Mouse (Mus musculus): Measurements from ENCODE around the gene Calhm6. TPM values are rescaled to one million over a fixed set of nuclear protein-coding genes. Genes with fewer than 3 reads are reported as not detected.

The Calhm6 gene
- polyA plus RNA-seq, 1 experiment from 2014 or later = 1.0 TPM

DNA sequence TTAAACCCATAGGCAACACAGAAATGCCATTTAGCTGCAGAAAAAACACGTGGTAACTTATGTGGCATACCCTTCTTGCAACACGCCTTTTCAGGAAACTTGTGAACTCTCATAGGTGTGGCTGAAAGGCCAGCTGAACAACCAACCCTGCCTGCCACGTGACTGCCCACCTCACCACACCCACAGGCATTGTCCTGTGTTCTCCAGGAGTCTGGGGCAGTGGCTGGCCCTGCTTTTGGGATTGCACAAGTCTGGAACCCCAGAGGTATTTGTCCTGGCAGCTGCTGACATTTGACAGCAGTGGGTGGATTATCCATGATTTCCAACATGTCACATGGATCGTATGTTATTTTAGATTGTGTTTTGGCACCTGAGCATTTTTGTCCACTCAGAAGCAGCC lies 12.0 kb upstream of the Calhm6 start:
- Histone ChIP-seq H3K27me3 (no peaks in the 10 kb centered on the region), H3K27ac (no peak overlapping the region), H3K4me3 (no peak overlapping the region), H3K9me3 (peaks cover 3% of the 10 kb centered on the region; the same call in 1 of the 2 replicates), H3K36me3 (no peaks in the 10 kb centered on the region), H3K9ac (no peak overlapping the region), H3K4me2 (replicated peaks) (no peak overlapping the region), H3K4me1 (no peaks in the 10 kb centered on the region)
- no peak for ATAC-seq (ENCODE audit: low FRiP score, low read depth)
- 64% methylated on average over 4 of the region's 4 CpGs for WGBS

DNA sequence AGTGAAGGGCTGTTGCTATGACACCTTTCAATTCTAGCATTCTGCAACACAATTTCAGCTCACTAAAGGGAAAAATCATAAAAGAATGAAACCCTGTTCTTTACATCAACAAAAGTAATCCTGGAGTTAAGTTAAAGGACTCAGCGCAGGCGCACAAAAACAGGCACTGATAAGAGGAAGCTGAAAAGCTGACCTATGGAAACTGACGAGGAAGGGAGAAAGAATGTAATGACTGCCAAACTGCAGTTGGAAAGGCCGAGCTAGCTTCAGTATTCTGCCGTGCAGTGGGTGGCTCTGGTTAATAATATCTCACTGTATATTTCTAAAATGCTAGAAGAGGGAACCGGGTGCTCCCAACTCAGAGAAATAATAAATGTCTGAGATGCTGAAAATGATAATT lies 10.2 kb upstream of the Calhm6 start:
- Histone ChIP-seq H3K9ac (no peak overlapping the region), H3K36me3 (no peaks in the 10 kb centered on the region), H3K4me1 (no peaks in the 10 kb centered on the region), H3K27me3 (no peaks in the 10 kb centered on the region), H3K9me3 (0 out of 2 replicates have a peak, but pooled peaks cover 3% of the 10 kb centered on the region), H3K4me2 (replicated peaks) (no peak overlapping the region), H3K4me3 (no peak overlapping the region), H3K27ac (no peak overlapping the region)
- 68% methylated on average over 6 of the region's 6 CpGs for WGBS
- ATAC-seq (ENCODE audit: low FRiP score, low read depth) = no peak

DNA sequence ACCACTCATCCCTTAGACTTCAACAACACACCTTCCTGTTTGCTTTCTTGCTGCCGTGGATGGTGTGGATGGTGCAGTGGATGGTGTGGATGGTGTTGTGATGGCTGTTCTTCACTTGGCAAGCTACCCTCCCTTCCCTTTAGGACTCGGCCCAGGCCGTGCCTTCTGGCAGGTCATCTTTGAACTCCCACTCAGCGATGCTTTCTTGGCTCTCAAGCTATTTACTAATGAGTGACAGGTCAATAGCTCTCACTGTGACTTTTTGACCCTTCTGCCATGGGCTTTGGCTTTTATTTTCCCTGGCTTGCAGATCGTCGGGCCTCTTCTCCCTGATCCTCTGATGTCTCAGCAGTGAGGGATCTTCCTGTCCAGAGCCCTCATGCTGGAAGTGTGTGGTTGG lies 8.6 kb upstream of the Calhm6 start:
- H3K9ac ChIP-seq = no peak overlapping the region
- H3K4me2 ChIP-seq (replicated peaks) = no peak overlapping the region
- no peak for ATAC-seq (ENCODE audit: low FRiP score, low read depth)
- no peaks in the 10 kb centered on the region for H3K27me3 ChIP-seq
- no peak overlapping the region for H3K27ac ChIP-seq
- no peaks in the 10 kb centered on the region for H3K36me3 ChIP-seq
- H3K4me3 ChIP-seq = no peak overlapping the region
- no peaks in the 10 kb centered on the region for H3K9me3 ChIP-seq
- no peaks in the 10 kb centered on the region for H3K4me1 ChIP-seq
- WGBS = 25% methylated on average over 6 of the region's 6 CpGs

DNA sequence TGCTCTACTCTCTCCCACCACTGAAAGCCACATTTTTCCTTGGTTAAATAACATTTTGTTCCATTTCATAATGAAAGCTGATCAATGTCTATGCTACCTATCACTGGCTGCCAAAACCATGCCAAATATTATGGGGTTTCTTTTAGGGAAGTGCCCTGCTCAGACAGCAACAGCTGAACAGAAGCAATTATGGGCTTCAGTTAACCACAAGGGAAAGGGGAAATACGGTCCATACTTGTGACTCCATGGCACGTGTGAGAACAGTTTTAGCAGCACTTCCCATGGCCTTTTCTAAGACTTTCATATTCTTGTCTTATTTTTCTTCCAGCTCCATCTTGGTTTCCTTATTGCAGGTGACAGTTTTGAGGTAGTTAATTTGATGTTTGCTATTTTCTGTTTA lies 3.6 kb upstream of the Calhm6 start:
- H3K9me3 ChIP-seq = no peaks in the 10 kb centered on the region
- H3K4me1 ChIP-seq = 0 out of 2 replicates have a peak, but pooled peaks cover 2% of the 10 kb centered on the region
- H3K36me3 ChIP-seq = no peaks in the 10 kb centered on the region
- no peak overlapping the region for H3K4me3 ChIP-seq
- H3K27me3 ChIP-seq = no peaks in the 10 kb centered on the region
- no peak overlapping the region for H3K9ac ChIP-seq
- no peak overlapping the region for H3K27ac ChIP-seq
- ATAC-seq (ENCODE audit: low FRiP score, low read depth) = no peak
- WGBS = 74% methylated on average over 2 of the region's 2 CpGs
- H3K4me2 ChIP-seq (replicated peaks) = no peak overlapping the region

DNA sequence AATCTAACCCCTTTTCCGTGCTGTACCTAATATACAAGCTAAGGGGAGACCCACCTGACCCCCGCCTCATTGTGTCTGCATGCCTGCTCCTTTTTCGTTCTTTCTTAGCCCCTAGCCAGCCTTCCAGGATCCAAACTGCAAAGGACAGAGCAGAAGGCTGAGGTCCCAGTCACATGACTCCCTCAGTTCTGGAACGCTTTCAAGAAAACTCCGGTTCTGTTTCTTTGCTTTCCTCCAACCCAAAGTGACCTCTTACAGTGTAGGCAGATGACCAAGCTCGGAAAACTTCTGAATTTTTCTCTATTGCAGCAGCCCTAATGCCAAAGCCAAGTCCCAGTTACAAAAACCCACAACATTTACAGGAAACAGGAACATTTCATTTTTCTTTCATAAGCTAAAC lies 607 bp upstream of the Calhm6 start:
- 73% methylated on average over 6 of the region's 6 CpGs for WGBS
- H3K9me3 ChIP-seq = no peaks in the 10 kb centered on the region
- no peaks in the 10 kb centered on the region for H3K27me3 ChIP-seq
- no peaks in the 10 kb centered on the region for H3K36me3 ChIP-seq
- no peak overlapping the region for H3K4me3 ChIP-seq
- no peak overlapping the region for H3K27ac ChIP-seq
- H3K4me2 ChIP-seq (replicated peaks) = no peak overlapping the region
- no peak overlapping the region for H3K9ac ChIP-seq
- 0 out of 2 replicates have a peak, but pooled peaks cover 2% of the 10 kb centered on the region for H3K4me1 ChIP-seq
- ATAC-seq (ENCODE audit: low FRiP score, low read depth) = no peak

DNA sequence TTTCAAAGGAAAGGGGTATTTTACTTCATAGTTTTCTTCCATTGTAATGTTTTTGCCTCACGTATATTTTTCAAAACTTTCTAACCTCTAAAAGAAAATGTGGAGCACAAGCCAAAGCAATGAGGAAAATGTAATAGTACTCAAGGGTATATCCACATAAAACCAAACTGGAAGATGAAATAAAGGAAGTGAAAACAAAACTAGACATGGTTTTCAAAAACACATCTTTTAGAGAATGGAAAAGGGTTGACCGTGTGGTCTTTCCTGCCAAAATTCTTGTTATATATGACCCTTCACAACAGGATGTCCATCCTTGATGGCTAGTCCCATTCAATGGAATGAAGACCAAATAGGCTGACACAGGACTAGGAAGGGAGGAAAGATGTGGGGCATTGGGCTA lies 9.4 kb downstream of the Calhm6 start:
- H3K4me2 ChIP-seq (replicated peaks) = no peak overlapping the region
- ATAC-seq (ENCODE audit: low FRiP score, low read depth) = no peak
- H3K9ac ChIP-seq = no peak overlapping the region
- no peaks in the 10 kb centered on the region for H3K4me1 ChIP-seq
- H3K4me3 ChIP-seq = no peak overlapping the region
- no peaks in the 10 kb centered on the region for H3K9me3 ChIP-seq
- no peaks in the 10 kb centered on the region for H3K36me3 ChIP-seq
- H3K27ac ChIP-seq = no peak overlapping the region
- no peaks in the 10 kb centered on the region for H3K27me3 ChIP-seq
- WGBS = 90% methylated on average over 2 of the region's 2 CpGs

DNA sequence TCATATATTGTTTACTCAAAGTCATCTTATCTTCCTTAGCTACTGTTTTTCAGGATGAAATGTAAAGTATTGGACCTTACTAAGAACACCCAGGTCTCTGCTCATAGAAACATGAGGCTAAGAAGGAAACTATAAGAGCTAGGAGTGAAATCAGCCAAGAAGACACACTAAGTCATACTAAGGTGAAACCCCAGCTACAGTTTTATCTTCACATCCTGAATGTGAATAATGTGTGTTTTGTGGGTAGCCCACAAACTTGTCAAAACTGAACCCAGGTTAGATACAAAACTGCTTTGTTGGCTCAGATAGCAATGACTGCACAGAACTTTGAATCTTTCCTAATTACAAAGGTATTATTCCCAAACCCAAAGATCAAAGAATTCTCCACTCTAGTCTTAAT lies 10.0 kb downstream of the Calhm6 start:
- no peak for ATAC-seq (ENCODE audit: low FRiP score, low read depth)

DNA sequence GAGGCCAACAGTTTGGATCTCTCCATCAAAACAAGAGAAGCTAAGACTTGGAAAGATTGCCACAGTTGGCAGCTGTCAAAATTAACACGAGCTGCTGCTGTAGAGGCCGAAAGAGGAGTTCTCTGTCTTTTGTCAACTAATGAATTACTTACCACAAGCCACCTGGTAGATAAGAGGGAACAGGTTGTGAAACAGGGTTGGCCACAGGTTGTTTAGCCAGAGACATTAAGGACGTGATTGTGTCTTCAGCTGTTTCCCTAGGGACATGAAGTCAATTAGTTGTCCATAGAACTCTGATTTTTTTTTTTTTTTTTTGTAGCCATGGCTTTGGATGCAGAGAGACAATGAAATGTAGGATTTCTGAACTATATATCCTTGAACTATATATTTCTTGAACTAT lies 10.7 kb downstream of the Calhm6 start:
- Histone ChIP-seq H3K9ac (no peak overlapping the region), H3K27me3 (no peaks in the 10 kb centered on the region), H3K27ac (no peak overlapping the region), H3K36me3 (no peaks in the 10 kb centered on the region), H3K4me1 (no peaks in the 10 kb centered on the region), H3K4me3 (no peak overlapping the region), H3K4me2 (replicated peaks) (no peak overlapping the region), H3K9me3 (no peaks in the 10 kb centered on the region)
- 47% methylated on average over 3 of the region's 3 CpGs for WGBS
- ATAC-seq (ENCODE audit: low FRiP score, low read depth) = no peak

More for the DNA sequence above, 10.0 kb downstream of the Calhm6 start:
- Histone ChIP-seq H3K4me1 (no peaks in the 10 kb centered on the region), H3K27me3 (no peaks in the 10 kb centered on the region), H3K9ac (no peak overlapping the region), H3K4me2 (replicated peaks) (no peak overlapping the region), H3K4me3 (no peak overlapping the region), H3K9me3 (no peaks in the 10 kb centered on the region), H3K36me3 (no peaks in the 10 kb centered on the region), H3K27ac (no peak overlapping the region)

DNA sequence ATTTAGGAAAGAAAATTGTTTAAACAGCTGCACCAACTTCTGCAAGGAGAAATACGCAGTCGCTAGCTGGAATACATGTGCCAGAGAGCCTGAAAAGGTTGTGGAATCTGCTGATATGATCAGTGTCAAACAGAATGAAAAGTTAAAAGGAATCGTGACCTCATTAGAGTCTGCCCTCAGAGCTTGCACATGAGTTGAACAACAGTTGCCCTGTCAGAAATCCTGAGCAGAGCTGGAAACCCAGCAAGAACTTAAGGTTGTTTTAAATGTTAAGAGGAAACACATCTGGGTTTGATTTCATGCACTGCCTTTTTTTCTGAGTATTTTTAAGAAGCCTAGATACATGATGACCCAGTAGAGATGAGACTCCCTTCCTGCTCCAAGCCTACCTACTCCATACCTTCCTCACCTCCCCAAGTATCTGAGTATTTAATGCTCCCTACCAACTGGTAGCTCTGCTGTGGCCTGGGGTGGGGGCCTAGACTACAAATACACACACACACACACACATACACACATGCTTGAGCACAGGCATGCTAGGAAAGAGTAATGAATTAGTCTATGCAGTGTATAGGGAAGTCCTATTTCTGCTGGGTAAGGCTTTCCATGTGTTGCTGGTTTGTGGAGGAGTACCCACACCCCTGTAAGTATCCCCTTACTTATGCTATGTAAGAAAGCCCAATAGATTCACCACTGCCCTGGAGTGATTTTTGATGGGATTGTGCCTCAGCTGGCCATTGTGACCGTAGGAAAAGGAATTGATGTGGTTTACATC lies 15.6 kb downstream of the Calhm6 start:
- H3K4me2 ChIP-seq (replicated peaks) = no peak overlapping the region
- 42% methylated on average over 4 of the region's 4 CpGs for WGBS
- H3K36me3 ChIP-seq = no peaks in the 10 kb centered on the region
- 0 out of 2 replicates have a peak, but pooled peaks have one; percentile 28 for ATAC-seq (ENCODE audit: low FRiP score, low read depth)
- no peaks in the 10 kb centered on the region for H3K9me3 ChIP-seq
- no peak overlapping the region for H3K9ac ChIP-seq
- no peaks in the 10 kb centered on the region for H3K4me1 ChIP-seq
- H3K4me3 ChIP-seq = no peak overlapping the region
- no peak overlapping the region; the same call in 1 of the 2 replicates for H3K27ac ChIP-seq
- H3K27me3 ChIP-seq = no peaks in the 10 kb centered on the region

DNA sequence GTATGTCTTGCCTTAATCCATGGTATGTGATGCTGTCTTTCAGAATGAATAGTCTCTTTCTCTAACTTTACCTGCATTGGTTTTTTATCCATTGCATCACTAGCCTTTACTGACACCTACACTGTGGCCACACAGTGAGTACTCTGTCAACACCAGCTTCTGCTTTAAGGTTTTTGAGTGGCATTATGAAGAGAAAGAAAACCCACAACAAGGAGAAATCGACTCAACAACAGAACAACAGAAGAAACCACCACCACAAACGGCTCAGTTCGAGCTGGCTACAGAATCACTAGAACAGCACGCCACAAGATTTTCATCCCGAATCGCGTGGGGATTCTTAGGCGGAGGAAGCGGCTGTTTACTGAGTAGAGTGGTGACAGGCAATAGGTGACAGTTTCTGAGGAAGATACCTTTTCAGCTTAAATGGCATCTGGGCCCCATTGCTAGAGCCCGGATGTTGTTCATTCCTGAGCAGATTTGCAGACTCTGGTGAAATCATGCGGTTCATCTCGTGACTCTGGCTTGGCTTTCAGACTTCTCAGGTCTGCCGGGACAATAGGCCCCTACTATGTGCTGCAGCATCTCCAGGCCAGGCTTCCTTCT lies 16.8 kb downstream of the Calhm6 start:
- Histone ChIP-seq H3K4me2 (replicated peaks) (no peak overlapping the region), H3K4me1 (no peaks in the 10 kb centered on the region), H3K9me3 (no peaks in the 10 kb centered on the region), H3K9ac (no peak overlapping the region), H3K4me3 (no peak overlapping the region), H3K27me3 (no peaks in the 10 kb centered on the region), H3K36me3 (no peaks in the 10 kb centered on the region), H3K27ac (no peak overlapping the region)
- ATAC-seq (ENCODE audit: low FRiP score, low read depth) = no peak
- WGBS = 86% methylated on average over 13 of the region's 13 CpGs

DNA sequence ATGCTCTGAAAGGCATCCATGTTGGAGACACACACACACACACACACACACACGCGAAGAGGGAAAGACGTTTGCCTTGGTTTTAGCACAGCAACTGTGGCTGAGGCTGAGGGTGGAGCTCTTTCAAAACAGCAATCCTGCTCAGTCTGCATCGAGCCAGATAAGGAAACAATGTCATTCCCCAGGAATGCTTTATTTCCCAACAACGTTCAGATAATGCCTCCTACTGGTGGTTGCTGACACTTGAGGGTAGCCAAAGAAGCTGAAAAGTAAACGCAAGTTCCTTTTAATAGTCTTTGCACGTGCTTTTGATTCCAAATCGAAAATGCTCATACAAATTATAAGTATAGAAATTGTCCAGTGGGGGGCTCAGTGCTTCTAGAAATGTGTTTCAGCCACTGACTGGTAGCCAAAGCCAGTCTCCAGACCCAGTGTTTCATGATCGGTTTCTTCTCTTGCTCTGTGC lies 31.3 kb downstream of the Calhm6 start, which contains the start of gene Calhm5:
Gene Calhm5 (minus strand): TSS at position 102 of the 466 bp plus-strand sequence.
- no peaks in the 10 kb centered on the region for H3K4me1 ChIP-seq
- no peak within 1 kb of the TSS for H3K27ac ChIP-seq
- H3K36me3 ChIP-seq = no peaks in the 10 kb centered on the region
- ATAC-seq (ENCODE audit: low FRiP score, low read depth) = peak; percentile 80
- H3K9me3 ChIP-seq = no peaks in the 10 kb centered on the region
- 20% methylated on average over 9 of the region's 9 CpGs for WGBS
- H3K4me3 ChIP-seq = peak within 1 kb of the TSS; percentile 27
- peak within 1 kb of the TSS; percentile 53 for H3K4me2 ChIP-seq (replicated peaks)
- H3K27me3 ChIP-seq = no peaks in the 10 kb centered on the region
- peak within 1 kb of the TSS; percentile 48 for H3K9ac ChIP-seq

DNA sequence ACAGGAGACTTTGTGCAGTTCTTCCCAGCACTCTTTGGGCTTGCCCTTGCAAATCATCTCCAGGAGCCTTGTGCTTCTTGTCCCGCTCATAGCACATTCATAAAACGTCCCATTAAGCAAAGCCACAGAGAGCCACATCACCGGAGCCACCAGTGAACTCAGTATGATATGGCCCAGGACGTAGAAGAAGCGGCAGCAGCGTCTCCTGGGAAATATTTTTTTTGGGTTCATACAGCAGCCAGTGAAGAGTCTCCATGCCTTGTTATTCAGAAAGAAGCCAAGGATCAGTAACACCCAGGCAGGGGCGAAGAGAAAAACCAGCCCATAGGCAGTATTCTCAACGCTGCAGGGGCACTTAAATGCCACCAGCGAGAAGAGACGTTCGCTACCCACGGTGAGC lies 31.8 kb downstream of the Calhm6 start:
- Histone ChIP-seq H3K27ac (no peak overlapping the region), H3K9me3 (no peaks in the 10 kb centered on the region), H3K4me3 (peak overlapping the region; percentile 27), H3K27me3 (no peaks in the 10 kb centered on the region), H3K4me2 (replicated peaks) (peak overlapping the region; percentile 53), H3K9ac (peak overlapping the region; percentile 48), H3K36me3 (no peaks in the 10 kb centered on the region), H3K4me1 (no peaks in the 10 kb centered on the region)
- peak; percentile 19; the same call in 1 of the 2 replicates for ATAC-seq (ENCODE audit: low FRiP score, low read depth)
- 62% methylated on average over 12 of the region's 12 CpGs for WGBS

Measured in limb, embryonic 13.5 days (tissue).